Mouse (Mus musculus): ENCODE data around the gene Washc3.

DNA sequence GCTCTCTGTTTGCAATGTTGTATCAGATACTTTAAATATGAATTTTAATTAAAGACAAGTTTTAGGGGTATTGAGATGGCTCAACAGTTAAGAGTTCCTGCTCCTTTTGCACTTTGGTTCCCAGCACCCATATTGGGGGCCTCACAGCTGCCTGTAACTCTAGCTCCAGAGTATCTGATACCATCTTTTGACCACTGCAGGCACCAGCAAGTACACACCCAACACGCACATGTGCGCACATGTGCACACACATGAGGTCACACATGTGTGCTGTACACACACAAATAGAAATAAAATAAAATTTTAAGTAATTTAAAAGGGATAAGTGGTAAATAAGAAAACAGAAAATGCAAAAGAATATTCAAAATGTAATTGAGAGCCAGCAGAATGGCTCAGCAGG, 27.1 kb downstream of the Washc3 start:
- TF ChIP-seq E2F4 (IDR thresholded peaks at IDR 0.05; ENCODE audit: insufficient read depth): no peak
- no peak for TF ChIP-seq MAX (IDR thresholded peaks at IDR 0.05; ENCODE audit: low read depth)
- TF ChIP-seq POLR2A (IDR thresholded peaks at IDR 0.05; ENCODE audit: insufficient read length, low read depth): no peak
- no peak for TF ChIP-seq POLR2AphosphoS2 (IDR thresholded peaks at IDR 0.05; ENCODE audit: insufficient read length, low read depth)
- TF ChIP-seq MYOD1 (IDR thresholded peaks at IDR 0.05; ENCODE audit: control insufficient read depth in 1 of 3, insufficient read length in 2 of 3, low read depth in 2 of 3): no peak
- TF ChIP-seq SRF (IDR thresholded peaks at IDR 0.05; ENCODE audit: control insufficient read depth, insufficient read length, low read depth): no peak

Data from myocyte (in vitro differentiated cells).